Mouse (Mus musculus) G1E (cell line): ENCODE measurements around the gene Fmnl1. TPM values are rescaled to one million over a fixed set of nuclear protein-coding genes. Genes with fewer than 3 reads are reported as not detected.

Experiments used
- ATAC-seq: 2 replicates; pipeline ENCODE4 v1.8.0; 2016; ENCODE audit warnings: mild to moderate bottlenecking; ENCODE audit not compliant: insufficient number of reproducible peaks, poor library complexity, low FRiP score, severe bottlenecking; ENCODE audit errors: extremely low read depth
- DNase-seq: peaks from one replicate; pipeline ENCODE4 v3.0.0; 2012; ENCODE audit warnings: low spot score
- H3K27me3 ChIP-seq: 2 replicates; pipeline ENCODE4 v1.6.1; 2012; ENCODE audit warnings: mild to moderate bottlenecking, low read length, inconsistent platforms; ENCODE audit not compliant: insufficient read depth
- H3K36me3 ChIP-seq: replicated peaks from 2 replicates; pipeline ENCODE3; 2012; ENCODE audit warnings: mild to moderate bottlenecking, inconsistent platforms
- H3K4me1 ChIP-seq: 2 replicates; pipeline ENCODE4 v1.6.1; 2012; ENCODE audit warnings: low read depth, low read length, inconsistent platforms, mixed read lengths; ENCODE audit not compliant: insufficient read depth
- H3K4me3 ChIP-seq: 2 replicates; pipeline ENCODE4 v1.5.1; 2012; ENCODE audit warnings: low read depth, mild to moderate bottlenecking, inconsistent platforms, low read length, moderate library complexity, mixed read lengths
- H3K9me3 ChIP-seq: replicated peaks from 2 replicates; pipeline ENCODE4 v1.6.1; 2012; ENCODE audit warnings: inconsistent platforms
- CTCF ChIP-seq: IDR thresholded peaks from 2 replicates; pipeline ENCODE4 v1.5.1; 2012; ENCODE audit warnings: low read depth, low read length, inconsistent platforms, mixed read lengths
- GATA1 ChIP-seq: IDR thresholded peaks from 2 replicates; pipeline ENCODE4 v1.6.1; 2012; ENCODE audit warnings: borderline replicate concordance, low read length, inconsistent platforms, mixed read lengths
- GATA2 ChIP-seq: IDR thresholded peaks from 2 replicates; pipeline ENCODE4 v1.6.1; 2012; ENCODE audit warnings: low read depth, low read length, inconsistent platforms, borderline replicate concordance
- POLR2AphosphoS5 ChIP-seq: IDR thresholded peaks from 2 replicates; pipeline ENCODE4 v1.6.1; 2012; ENCODE audit warnings: low read depth, low read length, inconsistent platforms; ENCODE audit not compliant: insufficient replicate concordance
- TAL1 ChIP-seq: conservative IDR thresholded peaks from 2 replicates; pipeline ENCODE4 v1.6.1; 2012; ENCODE audit warnings: low read depth, low read length, inconsistent platforms, mixed read lengths
- polyA plus RNA-seq: library from polyadenylated mRNA; stranded (reverse); fragments of >175 nt; gene quantifications from 2 replicates; pipeline ENCODE4 v1.2.3, GENCODE M21; 2012
- total RNA-seq, 2 experiments: library from RNA; stranded (forward) in 1 of 2; stranded (reverse) in 1 of 2; fragments of 200-1000 nt in 1 of 2; fragments of >200 nt in 1 of 2; fragmentation: Nextera tagmentation in 1 of 2; gene quantifications; 2 replicates each; pipeline ENCODE4 v1.2.3; 2014 to 2017

The Fmnl1 gene
- total and polyA plus RNA-seq, 3 experiments, result 0.02 TPM; not detected in 2

DNA sequence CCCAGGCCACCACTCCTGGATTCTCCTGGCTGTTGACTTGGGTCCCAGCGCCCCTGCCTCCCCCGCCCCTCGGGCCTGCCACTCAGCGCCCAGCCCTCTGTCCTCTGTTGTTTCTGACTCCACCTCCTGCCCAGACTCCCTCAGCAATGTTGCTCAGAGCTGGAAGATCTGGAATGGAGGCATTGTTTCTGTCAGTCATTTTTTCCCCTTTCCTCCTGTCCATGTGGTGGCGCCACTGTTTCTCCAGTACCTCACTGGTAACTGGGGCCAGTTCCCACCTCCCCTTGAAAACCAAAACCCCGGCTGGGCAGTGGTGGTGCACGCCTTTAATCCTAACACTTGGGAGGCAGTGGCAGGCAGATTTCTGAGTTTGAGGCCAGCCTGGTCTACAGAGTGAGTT is 9.5 kb upstream of the Fmnl1 start:
- no peak for DNase-seq
- H3K27me3 ChIP-seq, result peaks cover 8% of the 10 kb centered on the region
- H3K9me3 ChIP-seq, result peaks cover 5% of the 10 kb centered on the region
- peaks cover 19% of the 10 kb centered on the region for H3K4me1 ChIP-seq
- H3K4me3 ChIP-seq, result no peak overlapping the region
- no peak for ATAC-seq
- no peaks in the 10 kb centered on the region for H3K36me3 ChIP-seq
- TF ChIP-seq GATA2, result no peak
- no peak for TF ChIP-seq TAL1
- TF ChIP-seq GATA1, result no peak
- TF ChIP-seq CTCF, result no peak
- TF ChIP-seq POLR2AphosphoS5, result no peak

DNA sequence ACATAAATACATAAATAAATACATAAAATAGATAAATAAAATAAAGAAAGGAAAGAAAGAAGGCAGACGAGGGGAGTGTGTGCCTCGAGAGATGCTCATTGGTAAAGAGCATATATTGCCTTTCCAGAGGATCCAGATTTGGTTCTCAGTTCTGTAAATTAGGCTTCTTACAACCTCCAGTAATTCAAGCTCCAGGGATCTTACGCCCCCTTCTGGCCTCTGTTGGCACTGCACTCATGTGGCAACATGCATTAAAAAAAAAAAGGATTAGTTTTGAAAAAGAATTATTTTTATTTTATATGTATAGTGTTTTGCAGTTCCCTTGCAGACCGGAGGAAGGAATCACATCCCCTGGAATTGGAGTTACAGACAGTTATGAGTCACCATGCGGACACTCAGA is 8.8 kb upstream of the Fmnl1 start:
- H3K4me1 ChIP-seq, result peaks cover 19% of the 10 kb centered on the region
- no peak for TF ChIP-seq GATA1
- TF ChIP-seq POLR2AphosphoS5, result no peak
- TF ChIP-seq CTCF, result 0 out of 2 replicates have a peak, but pooled peaks have one; percentile 29
- no peak for DNase-seq
- peaks cover 10% of the 10 kb centered on the region for H3K27me3 ChIP-seq
- H3K4me3 ChIP-seq, result no peak overlapping the region
- H3K36me3 ChIP-seq, result no peaks in the 10 kb centered on the region
- H3K9me3 ChIP-seq, result peaks cover 5% of the 10 kb centered on the region
- no peak for ATAC-seq

DNA sequence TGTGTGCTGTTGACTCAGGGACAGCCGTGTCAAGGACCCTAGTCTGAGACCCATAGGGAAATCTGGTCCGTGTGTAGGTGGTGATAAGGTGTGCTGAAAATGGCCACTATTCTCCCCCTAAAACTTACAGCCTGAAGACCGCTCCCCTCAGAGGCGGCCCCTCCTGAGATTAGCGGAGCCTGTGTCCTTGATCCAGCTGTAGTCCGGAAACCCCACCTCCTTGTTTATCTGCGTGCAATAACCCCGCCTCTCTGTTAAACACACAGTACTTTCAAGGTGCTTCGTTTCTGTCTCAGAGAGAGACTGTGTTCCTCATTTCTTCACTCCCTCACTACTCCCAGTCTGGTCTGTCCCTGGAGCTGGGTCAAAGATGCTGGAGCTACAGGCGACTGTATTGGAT is 6.5 kb upstream of the Fmnl1 start:
- TF ChIP-seq CTCF (no peak), GATA1 (no peak), GATA2 (no peak), POLR2AphosphoS5 (no peak)
- Histone ChIP-seq H3K27me3 (peaks cover 10% of the 10 kb centered on the region), H3K4me3 (no peak overlapping the region), H3K9me3 (peaks cover 5% of the 10 kb centered on the region), H3K36me3 (no peaks in the 10 kb centered on the region), H3K4me1 (peaks cover 11% of the 10 kb centered on the region)
- no peak for ATAC-seq
- no peak for DNase-seq

DNA sequence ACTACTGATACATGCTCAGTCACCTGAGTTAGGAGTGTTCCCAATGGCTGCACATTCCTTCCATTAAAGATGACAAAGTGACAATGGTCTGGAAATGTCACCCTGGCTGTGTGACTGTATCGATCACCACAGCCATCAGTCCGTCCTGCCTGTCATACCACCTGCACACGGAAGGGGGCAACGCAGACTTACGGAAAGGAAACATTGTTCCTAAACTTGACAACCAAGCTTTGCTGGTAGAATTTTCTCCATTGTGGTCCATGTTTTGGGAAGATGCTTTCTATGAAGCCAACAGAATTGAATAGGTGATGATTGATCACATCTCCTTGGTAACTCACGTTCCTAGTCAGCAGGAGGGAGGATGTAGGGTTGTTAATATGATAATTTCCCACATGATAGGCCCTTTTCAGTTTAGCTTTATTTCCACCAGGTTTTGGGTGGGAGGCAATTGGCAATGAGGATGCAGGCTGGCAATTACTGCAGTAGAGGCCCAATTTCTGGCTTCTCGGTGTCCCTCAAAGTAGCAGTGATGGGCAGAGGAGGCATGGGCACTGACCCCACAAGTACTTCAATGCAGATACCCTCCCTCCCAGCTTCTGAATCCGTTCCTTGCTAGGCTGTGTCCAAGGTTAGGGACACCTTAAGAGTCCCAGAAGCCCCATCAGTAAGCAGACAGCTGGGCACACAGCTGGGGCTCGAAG is 2.1 kb upstream of the Fmnl1 start:
- no peak for DNase-seq
- peak; percentile 96 for TF ChIP-seq CTCF
- TF ChIP-seq GATA1, result no peak
- TF ChIP-seq TAL1, result no peak
- H3K27me3 ChIP-seq, result peaks cover 16% of the 10 kb centered on the region
- H3K4me1 ChIP-seq, result peaks cover 28% of the 10 kb centered on the region
- no peak for ATAC-seq
- no peaks in the 10 kb centered on the region for H3K36me3 ChIP-seq
- H3K9me3 ChIP-seq, result peaks cover 15% of the 10 kb centered on the region
- H3K4me3 ChIP-seq, result no peak overlapping the region

DNA sequence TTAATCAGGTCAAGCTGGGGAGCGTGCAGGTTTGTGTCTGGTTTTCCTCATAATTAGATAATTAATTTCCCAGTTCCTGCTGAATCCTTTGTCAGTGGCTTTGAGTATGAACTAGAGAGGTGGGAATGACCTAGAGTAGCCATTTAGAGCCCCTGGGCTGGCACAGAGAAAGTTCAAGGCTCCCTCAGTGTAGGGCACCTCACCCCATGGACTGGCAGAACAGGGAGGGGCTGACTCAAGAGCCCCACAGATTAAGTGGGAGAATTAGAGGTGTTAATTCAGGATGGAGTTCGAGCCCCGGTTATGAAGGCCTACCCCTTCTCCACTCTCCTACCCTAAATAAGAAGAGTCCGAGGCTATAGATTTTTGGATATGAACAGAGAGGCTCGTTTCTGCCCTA is 1.2 kb upstream of the Fmnl1 start:
- Histone ChIP-seq H3K9me3 (peaks cover 15% of the 10 kb centered on the region), H3K4me3 (no peak overlapping the region), H3K36me3 (no peaks in the 10 kb centered on the region), H3K27me3 (peaks cover 14% of the 10 kb centered on the region), H3K4me1 (peaks cover 33% of the 10 kb centered on the region)
- DNase-seq (no peak), ATAC-seq (no peak)
- TF ChIP-seq GATA2, result no peak
- TF ChIP-seq POLR2AphosphoS5, result no peak
- no peak for TF ChIP-seq CTCF
- no peak for TF ChIP-seq TAL1
- no peak for TF ChIP-seq GATA1

DNA sequence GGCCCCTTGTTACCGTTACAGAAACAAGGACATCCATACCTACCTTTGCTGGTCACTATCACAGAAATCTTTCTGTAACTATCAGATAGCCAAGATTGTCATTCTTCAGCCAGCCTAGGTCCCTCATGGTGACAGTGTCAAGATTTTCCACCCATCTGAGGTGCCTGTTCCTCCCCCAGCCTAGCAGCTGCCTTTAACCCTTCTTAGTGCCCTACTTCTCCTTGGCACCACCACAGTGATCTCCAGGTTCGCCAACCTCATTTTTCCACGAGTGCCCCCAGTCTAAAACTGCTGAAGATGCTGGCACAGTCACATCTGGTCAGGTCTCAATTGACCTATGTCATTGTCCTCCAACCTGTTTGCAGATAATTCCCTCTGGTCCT is 805 bp upstream of the Fmnl1 start:
- Histone ChIP-seq H3K9me3 (peaks cover 15% of the 10 kb centered on the region), H3K36me3 (no peaks in the 10 kb centered on the region), H3K4me1 (peaks cover 37% of the 10 kb centered on the region), H3K27me3 (peaks cover 14% of the 10 kb centered on the region), H3K4me3 (no peak overlapping the region)
- no peak for DNase-seq
- ATAC-seq, result no peak
- no peak for TF ChIP-seq POLR2AphosphoS5
- no peak for TF ChIP-seq GATA1
- no peak for TF ChIP-seq TAL1
- TF ChIP-seq CTCF, result no peak
- TF ChIP-seq GATA2, result no peak
